Mouse (Mus musculus) CD8-positive naive resting alpha-beta T cell, adult 2 months (primary cell): Measurements from ENCODE around the gene Tgfb1.

Experiments
- DNase-seq, 2 experiments: peaks; one replicate each; pipeline ENCODE4 v3.0.0; 2022; ENCODE audit warnings: low read depth in 2 of 2, low spot score in 2 of 2

Tgfb1 gene

GRCm38 (mm10) chr7:25686680-25687531, at the start of gene Tgfb1:
Gene Tgfb1, plus strand, starts transcription at chr7:25687002.
- DNase-seq = peak; percentile 83 to 85

- DNase-seq = no peak
These were observed 49.7 kb upstream of the Tgfb1 start for GRCm38 (mm10) chr7:25637099-25637498.

- no peak for DNase-seq
These were observed 47.0 kb upstream of the Tgfb1 start for GRCm38 (mm10) chr7:25639754-25640153.

GRCm38 (mm10) chr7:25644136-25644535, 42.7 kb upstream of the Tgfb1 start:
- peak in 1 of 2 experiments; percentile 15 for DNase-seq

- no peak for DNase-seq
These were observed 42.2 kb upstream of the Tgfb1 start for GRCm38 (mm10) chr7:25644631-25645030.

- no peak for DNase-seq
These were observed 41.7 kb upstream of the Tgfb1 start for GRCm38 (mm10) chr7:25645074-25645473.

GRCm38 (mm10) chr7:25647574-25648123, 39.2 kb upstream of the Tgfb1 start:
- no peak for DNase-seq

- DNase-seq = no peak
These were observed 37.0 kb upstream of the Tgfb1 start for GRCm38 (mm10) chr7:25649839-25650238.

GRCm38 (mm10) chr7:25651281-25651680, 35.5 kb upstream of the Tgfb1 start:
- no peak for DNase-seq

GRCm38 (mm10) chr7:25652244-25652759, 34.5 kb upstream of the Tgfb1 start:
- DNase-seq = no peak

- DNase-seq = no peak
These were observed 31.0 kb upstream of the Tgfb1 start for GRCm38 (mm10) chr7:25655601-25656428.

GRCm38 (mm10) chr7:25657785-25658184, 29.0 kb upstream of the Tgfb1 start:
- DNase-seq = no peak

- peak; percentile 97 to 98 for DNase-seq
These were observed 27.9 kb upstream of the Tgfb1 start, which contains the start of the genes Bckdha and Exosc5 for GRCm38 (mm10) chr7:25658657-25659472. Gene Bckdha, minus strand, starts transcription at chr7:25658981. Gene Exosc5, plus strand, starts transcription at chr7:25659164.

- no peak for DNase-seq
These were observed 20.4 kb upstream of the Tgfb1 start for GRCm38 (mm10) chr7:25666381-25666780.

- no peak for DNase-seq
These were observed 17.6 kb upstream of the Tgfb1 start for GRCm38 (mm10) chr7:25669158-25669557.

GRCm38 (mm10) chr7:25669631-25670030, 17.2 kb upstream of the Tgfb1 start:
- DNase-seq = no peak

- no peak for DNase-seq
These were observed 16.7 kb upstream of the Tgfb1 start for GRCm38 (mm10) chr7:25670096-25670495.

- no peak for DNase-seq
These were observed 15.1 kb upstream of the Tgfb1 start for GRCm38 (mm10) chr7:25671686-25672085.

GRCm38 (mm10) chr7:25672442-25672841, 14.4 kb upstream of the Tgfb1 start:
- no peak for DNase-seq

GRCm38 (mm10) chr7:25674297-25674696, 12.5 kb upstream of the Tgfb1 start:
- no peak for DNase-seq
